Mouse (Mus musculus): ENCODE measurements around the gene Sds. TPM values are rescaled to one million over a fixed set of nuclear protein-coding genes. Genes with fewer than 3 reads are reported as not detected.

Gene Sds
- not detected for total RNA-seq (2023)

GRCm38 (mm10) chr5:120476296-120476695, at the start of gene Sds:
Sds (plus strand) TSS chr5:120476526.

GRCm38 (mm10) chr5:120431649-120432485, 44.5 kb upstream of the Sds start, which contains the start of gene Lhx5:
Lhx5 (plus strand) TSS chr5:120431699.

GRCm38 (mm10) chr5:120472770-120473169, 3.6 kb upstream of the Sds start, which contains the start of gene Sdsl:
Sdsl (minus strand) TSS chr5:120472810.

GRCm38 (mm10) chr5:120503144-120503795, 26.9 kb downstream of the Sds start, which contains the start of gene Plbd2:
Plbd2 (minus strand) TSS chr5:120503625.

GRCm38 (mm10) chr5:120510982-120511642, 34.8 kb downstream of the Sds start, which contains the start of gene Slc8b1:
Slc8b1 (plus strand) TSS chr5:120511168.

Other genes starting within 250 kb of the Sds start
- gene Lhx5, start 44.8 kb upstream of the Sds start, total RNA-seq (2023), result not detected
- gene Sdsl, start 3.7 kb upstream of the Sds start, total RNA-seq (2023), result 1 to 10 TPM; 2.4 to 3.9 TPM
- gene Plbd2, start 27.1 kb downstream of the Sds start, total RNA-seq (2023), result 10 to 100 TPM; 15.5 to 16.6 TPM
- gene Slc8b1, start 34.6 kb downstream of the Sds start, total RNA-seq (2023), result 100 to 1,000 TPM; 100 to 120 TPM
- 10 to 100 TPM; 43.0 to 49.6 TPM for gene Tpcn1, start 112.1 kb downstream of the Sds start, total RNA-seq (2023)
- 1 to 10 TPM in 1 of 2 experiments, under 1 TPM in 1; 0.77 to 1.8 TPM for gene Iqcd, start 112.5 kb downstream of the Sds start, total RNA-seq (2023)
- gene Rita1, start 136.1 kb downstream of the Sds start, total RNA-seq (2023), result 1 to 10 TPM; 1.6 to 1.7 TPM
- gene Ddx54, start 136.2 kb downstream of the Sds start, total RNA-seq (2023), result 10 to 100 TPM; 33.9 to 34.4 TPM
- not detected for gene Cfap73, start 157.7 kb downstream of the Sds start, total RNA-seq (2023)
- gene Rasal1, start 172.3 kb downstream of the Sds start, total RNA-seq (2023), result under 1 TPM; 0.11 to 0.53 TPM
- gene Dtx1, start 235.4 kb downstream of the Sds start, total RNA-seq (2023), result under 1 TPM; 0.37 to 0.55 TPM

All from neutrophil, adult 83 days (primary cell).